Mouse (Mus musculus) mature B cell (primary cell): Measurements from ENCODE around the gene Sema3g.

Source experiments
- in situ Hi-C: fragments of 300-500 bp; cut with MboI; formaldehyde crosslinking; loops from 2 replicates; pipeline ENCODE4 v1.14.3; 2019

Sema3g gene

GRCm38 (mm10) chr14:31232404-31233069, 14.9 kb downstream of the Sema3g start:
- in situ Hi-C loops: no loop called here

GRCm38 (mm10) chr14:31233070-31233995, 15.7 kb downstream of the Sema3g start:
- in situ Hi-C loops: no loop called here

GRCm38 (mm10) chr14:31233996-31234591, 16.4 kb downstream of the Sema3g start:
- in situ Hi-C loops: no loop called here

GRCm38 (mm10) chr14:31237101-31237882, 19.6 kb downstream of the Sema3g start:
- in situ Hi-C loops: no loop called here

- in situ Hi-C loops: no loop called here
These were observed 22.9 kb downstream of the Sema3g start for GRCm38 (mm10) chr14:31240528-31240927.

- in situ Hi-C loops: no loop called here
These were observed 27.1 kb downstream of the Sema3g start for GRCm38 (mm10) chr14:31244777-31245176.

- in situ Hi-C loops: no loop called here
These were observed 28.3 kb downstream of the Sema3g start for GRCm38 (mm10) chr14:31245946-31246345.

GRCm38 (mm10) chr14:31248396-31248795, 30.7 kb downstream of the Sema3g start:
- in situ Hi-C loops: no loop called here

- in situ Hi-C loops: no loop called here
These were observed 32.8 kb downstream of the Sema3g start for GRCm38 (mm10) chr14:31250222-31251083.

- in situ Hi-C loops: no loop called here
These were observed 33.5 kb downstream of the Sema3g start, which contains the start of the genes Phf7 and Bap1 for GRCm38 (mm10) chr14:31251084-31251604. Gene Phf7, minus strand, starts transcription at chr14:31251317. Gene Bap1, plus strand, starts transcription at chr14:31251450.

- in situ Hi-C loops: no loop called here
These were observed 34.0 kb downstream of the Sema3g start for GRCm38 (mm10) chr14:31251626-31252025.

GRCm38 (mm10) chr14:31252091-31252490, 34.4 kb downstream of the Sema3g start:
- in situ Hi-C loops: no loop called here

- in situ Hi-C loops: no loop called here
These were observed 40.9 kb downstream of the Sema3g start for GRCm38 (mm10) chr14:31258476-31259050.

GRCm38 (mm10) chr14:31260374-31260773, 42.7 kb downstream of the Sema3g start:
- in situ Hi-C loops: no loop called here

- in situ Hi-C loops: no loop called here
These were observed 43.3 kb downstream of the Sema3g start for GRCm38 (mm10) chr14:31260932-31261331.

GRCm38 (mm10) chr14:31267649-31268048, 50.0 kb downstream of the Sema3g start:
- in situ Hi-C loops: no loop called here

GRCm38 (mm10) chr14:31268301-31269001, 50.8 kb downstream of the Sema3g start:
- in situ Hi-C loops: no loop called here

- in situ Hi-C loops: loop anchor here (10.0 kb wide), 2 partner anchors 55 to 195 kb away; partner anchors contain the start of gene Dnah1
These were observed 51.9 kb downstream of the Sema3g start for GRCm38 (mm10) chr14:31269456-31270100.

- in situ Hi-C loops: loop anchor here (10.0 kb wide), 2 partner anchors 54 to 194 kb away; partner anchors contain the start of gene Dnah1
These were observed 53.5 kb downstream of the Sema3g start for GRCm38 (mm10) chr14:31271121-31271520.
